Mouse (Mus musculus) CD4-positive, CD25-positive, alpha-beta regulatory T cell, adult 4 months (primary cell): ENCODE results near the gene Ethe1. TPM values are rescaled to one million over a fixed set of nuclear protein-coding genes. Genes with fewer than 3 reads are reported as not detected.

ENCODE experiments used
- ATAC-seq: one replicate; pipeline ENCODE4 v1.8.0; 2017
- polyA plus RNA-seq, 2 experiments: library from polyadenylated mRNA; unstranded; fragments of 100-300 nt; shearing (Covaris generic); gene quantifications; one replicate each; pipeline ENCODE4 v1.2.1; 2017

Gene Ethe1
- 10 to 100 TPM; 13.8 to 19.6 TPM for polyA plus RNA-seq

DNA sequence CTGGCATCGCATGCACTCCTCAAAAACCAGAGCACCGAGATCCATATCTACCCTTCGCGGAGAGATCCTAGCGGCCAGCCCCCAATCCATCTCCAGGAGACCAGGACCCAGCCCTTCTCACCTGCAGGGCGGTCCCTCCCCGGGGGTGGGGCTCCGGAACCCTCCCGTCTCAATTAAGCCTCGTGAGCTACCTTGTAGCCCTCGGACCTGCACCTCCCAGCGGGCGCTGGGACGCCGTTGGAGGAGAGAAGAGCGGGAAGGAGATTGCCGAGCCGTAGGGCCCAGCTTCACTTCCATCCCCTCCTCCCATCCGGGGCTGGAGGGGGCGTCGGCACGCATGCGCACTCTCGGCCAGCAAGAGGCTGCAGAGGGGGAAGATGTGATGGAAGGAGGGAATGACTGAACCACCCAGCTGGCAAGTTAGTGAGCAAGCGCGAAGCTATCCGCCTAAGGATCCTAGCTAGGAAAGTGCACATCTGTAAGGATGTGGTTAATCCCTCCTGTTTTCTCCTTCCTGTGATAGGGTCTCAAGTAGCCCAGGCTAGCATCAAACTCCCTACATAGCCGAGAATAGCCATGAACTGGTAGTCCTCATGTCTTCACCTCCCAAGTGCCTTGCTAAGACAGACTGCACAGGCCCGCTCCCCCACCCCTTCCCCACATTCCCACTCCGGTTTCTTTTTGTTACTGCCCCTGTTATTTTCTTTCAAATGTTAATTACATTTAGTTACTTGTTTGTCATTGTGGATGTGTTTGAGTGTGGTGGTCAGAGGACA lies at the start of gene Ethe1, which contains the start of gene Zfp575:
Ethe1 (plus strand) TSS at position 214 of the 776 bp plus-strand sequence.
Zfp575 (minus strand) TSS at position 312 of the 776 bp plus-strand sequence.
- no peak for ATAC-seq

DNA sequence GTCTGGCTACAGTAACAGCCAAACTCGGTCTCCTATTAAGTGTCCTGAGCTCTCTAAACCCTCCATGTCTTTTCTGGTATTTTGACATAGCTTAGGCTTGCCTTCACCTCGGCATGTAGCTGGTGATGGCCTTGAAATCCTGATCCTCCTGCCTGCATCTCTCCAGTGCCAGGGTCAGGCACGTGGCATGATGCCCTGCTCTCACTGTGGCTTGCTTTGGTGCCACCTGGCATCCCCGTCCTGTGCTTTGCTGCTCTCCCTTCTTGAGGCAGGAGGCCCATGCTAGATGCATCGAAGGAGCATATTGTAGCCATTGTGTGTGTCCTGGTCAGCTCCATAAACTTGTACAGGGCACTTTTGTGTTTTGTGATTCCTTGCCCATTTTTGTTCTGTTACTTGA lies 49.8 kb upstream of the Ethe1 start:
- no peak for ATAC-seq

DNA sequence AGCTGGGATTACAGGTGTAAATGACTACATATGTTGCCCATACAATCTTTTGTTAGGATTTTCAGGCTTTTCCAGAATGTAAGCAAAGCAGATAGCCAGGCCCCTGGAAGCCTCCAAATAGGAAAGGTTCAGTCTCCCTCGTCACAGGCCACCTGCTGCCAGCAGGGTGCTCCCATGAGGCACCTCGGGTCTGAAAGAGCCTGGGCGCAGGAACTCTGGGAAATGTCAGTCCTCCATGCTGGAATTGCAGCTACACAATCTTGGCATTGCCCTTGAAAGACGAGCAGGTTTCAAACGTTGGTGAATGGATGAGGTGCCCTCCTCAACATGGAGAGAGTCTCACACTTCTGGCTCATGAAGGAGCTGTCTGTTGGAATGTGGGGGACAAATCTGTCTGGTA lies 49.2 kb upstream of the Ethe1 start:
- no peak for ATAC-seq

DNA sequence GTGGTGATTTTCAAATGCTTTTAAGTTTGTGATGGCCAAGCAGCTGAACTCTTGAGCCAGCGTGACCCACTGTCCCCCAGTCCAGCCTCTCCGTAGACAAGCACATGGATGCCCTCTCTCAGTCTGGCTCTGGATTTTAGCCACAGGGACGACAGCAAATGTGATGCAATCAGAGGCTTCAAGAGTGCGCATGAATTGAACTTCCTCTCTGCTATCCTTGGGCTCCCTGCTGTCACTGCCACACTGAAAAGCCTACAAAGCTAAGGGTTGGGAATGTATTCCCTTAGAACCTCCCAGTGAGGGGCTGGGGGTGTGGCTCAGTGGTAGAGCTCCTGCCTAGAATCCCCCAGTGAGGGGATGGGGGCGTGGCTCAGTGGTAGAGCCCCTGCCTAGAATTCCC lies 48.6 kb upstream of the Ethe1 start:
- ATAC-seq: no peak

DNA sequence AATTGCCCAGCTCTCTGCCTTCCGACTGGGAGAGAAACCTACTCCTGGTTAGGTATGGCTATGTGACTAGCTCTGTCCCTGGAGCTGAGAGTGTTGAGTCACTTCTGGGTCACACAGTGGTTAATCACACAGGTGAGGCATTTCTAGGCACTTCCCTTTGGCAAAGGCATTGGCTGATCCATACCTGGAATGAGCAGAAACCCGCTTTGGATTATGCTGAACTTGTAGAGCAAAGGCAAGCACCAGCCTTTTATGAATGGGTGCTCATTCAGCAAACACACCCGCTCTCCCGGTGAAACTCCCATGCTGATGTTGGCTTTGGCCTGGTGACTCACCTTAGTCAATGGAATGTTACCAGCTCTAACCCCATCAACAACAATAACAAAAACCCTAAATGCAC lies 47.7 kb upstream of the Ethe1 start:
- no peak for ATAC-seq

DNA sequence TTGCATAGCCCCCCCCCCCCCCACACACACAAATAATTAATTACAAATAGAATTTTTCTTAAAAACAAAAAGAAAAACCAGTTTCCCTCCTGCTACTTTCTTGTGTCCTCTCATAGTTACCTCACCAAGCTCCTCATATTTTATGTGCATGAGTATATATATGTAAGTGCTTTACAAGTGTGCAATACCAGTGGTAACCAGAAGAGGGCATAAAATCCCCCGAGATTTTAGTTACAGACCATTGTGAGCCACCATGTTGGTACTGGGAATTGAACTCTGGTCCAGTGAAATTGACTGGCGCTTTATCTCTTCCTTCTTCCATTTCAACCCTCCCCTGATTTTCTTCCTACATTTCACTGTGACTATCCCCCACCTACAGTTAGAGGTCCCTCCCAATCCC lies 42.8 kb upstream of the Ethe1 start:
- ATAC-seq: no peak

DNA sequence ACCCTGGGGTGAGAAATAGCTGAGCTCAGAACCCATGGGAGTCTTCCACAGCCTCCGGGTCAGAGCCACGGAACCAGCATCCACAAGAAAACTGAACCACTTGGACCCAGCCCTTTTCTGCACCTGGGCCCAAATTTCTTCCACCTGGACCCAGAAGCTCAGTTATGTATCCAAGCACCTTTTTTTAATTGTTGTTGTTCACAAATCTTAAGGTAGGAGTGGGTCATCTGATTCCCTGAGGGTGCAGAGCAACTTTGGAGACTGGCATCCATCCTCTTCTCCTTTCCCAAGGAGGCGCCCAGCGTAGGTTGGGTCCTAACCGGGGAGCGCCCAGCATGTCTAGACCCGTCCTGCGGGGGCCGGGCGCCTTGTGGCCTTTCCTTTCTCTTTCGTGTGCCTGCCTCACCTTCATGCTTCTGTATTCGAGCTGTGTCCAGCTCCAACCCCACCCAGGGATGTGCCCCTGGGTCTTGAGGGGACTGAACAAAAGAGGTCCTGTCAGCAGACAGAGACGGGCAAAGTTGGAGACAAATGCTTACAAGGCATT lies 41.2 kb upstream of the Ethe1 start, which contains the start of the genes Pinlyp and Xrcc1:
Pinlyp (minus strand) TSS at position 51 of the 547 bp plus-strand sequence.
Xrcc1 (plus strand) TSS at position 222 of the 547 bp plus-strand sequence.
- ATAC-seq: no peak

DNA sequence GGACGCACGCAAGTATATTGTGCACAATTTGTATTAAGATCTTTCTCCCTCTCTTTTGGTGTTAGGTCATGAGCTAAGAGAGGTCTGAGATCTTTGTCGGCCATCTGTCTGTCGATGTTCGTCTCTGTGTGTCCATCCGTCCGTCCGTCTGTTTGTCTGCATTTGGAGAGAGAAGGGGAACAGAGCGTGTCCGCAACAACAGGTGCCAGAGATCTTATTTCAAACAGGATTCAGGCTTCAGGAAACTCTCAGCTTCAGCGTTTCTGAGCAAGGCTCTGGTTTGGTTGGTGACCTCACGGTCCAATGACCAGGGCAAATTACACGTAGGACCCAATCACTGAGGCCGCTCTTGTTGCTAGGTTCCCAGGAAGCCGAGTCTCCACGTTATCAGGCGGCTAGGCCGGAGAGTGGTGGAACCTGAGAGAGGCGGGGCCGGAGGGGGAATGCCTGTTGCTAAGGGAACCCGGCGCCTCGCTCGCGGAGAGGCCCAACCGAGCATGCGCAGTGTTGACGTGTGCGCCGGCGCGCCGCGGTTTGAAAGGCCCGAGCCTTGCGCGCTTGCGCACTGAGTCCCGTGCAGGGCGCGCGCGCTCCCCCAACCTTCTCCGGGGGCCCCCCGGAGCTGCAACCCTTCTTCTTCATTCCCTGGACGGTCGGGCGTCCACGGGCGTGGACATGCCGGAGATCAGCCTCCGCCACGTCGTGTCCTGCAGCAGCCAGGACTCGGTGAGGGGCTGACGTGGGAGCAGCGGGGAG lies 40.5 kb upstream of the Ethe1 start:
- ATAC-seq: peak; percentile 100

DNA sequence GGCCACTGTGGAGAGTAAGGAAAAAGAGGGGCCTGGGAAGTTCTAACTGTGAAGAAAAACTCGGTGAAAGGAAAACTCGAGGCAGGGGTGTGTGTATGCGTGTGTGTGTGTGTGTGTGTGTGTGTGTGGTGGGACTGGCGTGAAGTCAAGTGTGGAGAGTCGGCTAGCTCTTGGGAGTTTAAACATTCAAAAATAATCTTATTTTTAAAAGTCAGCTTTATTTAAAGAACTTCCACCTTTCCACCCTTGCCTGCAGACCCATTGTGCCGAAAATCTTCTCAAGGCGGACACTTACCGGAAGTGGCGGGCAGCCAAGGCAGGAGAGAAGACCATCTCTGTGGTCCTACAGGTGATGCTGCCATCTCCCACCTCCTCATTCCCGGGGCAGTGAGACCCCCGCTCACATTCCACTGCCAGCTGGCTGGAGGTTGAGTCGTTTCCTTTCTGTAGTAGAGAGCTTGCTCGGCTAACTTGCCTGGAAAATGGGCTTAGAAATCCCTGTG lies 39.8 kb upstream of the Ethe1 start:
- no peak for ATAC-seq

DNA sequence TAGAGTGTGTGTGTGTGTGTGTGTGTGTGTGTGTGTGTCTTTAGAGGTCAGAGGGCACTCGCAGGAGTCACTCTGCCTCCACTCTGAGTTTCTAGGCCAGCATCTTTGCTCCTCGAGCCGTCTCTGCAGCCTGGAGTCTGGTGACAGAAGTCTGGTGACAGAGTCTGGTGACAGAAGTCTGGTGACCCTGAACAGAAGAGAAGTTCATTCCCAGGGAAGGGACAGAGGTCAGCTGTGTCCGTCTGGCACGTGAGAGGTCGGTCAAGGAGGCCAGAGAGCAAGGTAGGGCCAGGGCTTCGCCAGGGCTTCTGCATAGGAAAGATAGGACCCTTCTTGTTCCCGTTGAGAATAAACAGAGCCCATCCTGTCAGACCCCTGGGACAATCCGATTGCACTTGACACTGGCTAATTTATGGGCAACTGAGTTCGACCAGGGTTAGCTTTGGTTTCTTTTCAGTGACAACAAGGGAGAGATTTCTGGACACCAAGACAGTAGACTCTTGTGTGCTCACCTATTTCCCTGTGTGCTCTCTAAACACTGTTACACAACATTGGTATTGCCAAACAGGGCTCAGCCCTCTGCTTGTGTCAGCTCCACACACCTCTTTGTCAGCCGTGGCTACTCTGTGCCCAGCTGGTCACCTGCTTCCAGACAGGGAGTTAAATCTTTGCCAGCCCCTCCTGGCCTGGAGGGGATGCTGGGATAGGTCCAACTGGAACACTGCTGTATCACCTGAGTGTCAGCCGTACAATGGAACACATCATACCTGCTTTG lies 35.2 kb upstream of the Ethe1 start:
- ATAC-seq: no peak

DNA sequence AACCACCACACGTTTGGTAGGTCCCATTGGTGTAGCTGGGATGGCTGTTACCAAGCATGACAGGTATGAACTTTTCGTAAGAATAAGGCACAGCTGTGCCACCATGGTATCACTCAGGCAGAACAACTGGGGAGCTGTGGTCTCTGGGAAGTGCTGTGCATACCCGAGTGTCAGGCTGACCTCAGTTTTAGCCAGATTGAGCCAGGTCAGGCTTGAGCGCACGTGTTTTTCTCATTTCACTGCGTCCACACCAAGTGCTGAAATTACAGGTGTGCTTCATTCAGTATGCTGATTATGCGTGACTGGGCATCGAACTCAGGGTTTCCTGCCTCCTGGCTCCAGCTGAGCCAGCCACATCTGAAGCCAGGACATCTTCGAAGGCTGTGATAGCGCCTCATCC lies 31.6 kb upstream of the Ethe1 start:
- ATAC-seq: no peak

DNA sequence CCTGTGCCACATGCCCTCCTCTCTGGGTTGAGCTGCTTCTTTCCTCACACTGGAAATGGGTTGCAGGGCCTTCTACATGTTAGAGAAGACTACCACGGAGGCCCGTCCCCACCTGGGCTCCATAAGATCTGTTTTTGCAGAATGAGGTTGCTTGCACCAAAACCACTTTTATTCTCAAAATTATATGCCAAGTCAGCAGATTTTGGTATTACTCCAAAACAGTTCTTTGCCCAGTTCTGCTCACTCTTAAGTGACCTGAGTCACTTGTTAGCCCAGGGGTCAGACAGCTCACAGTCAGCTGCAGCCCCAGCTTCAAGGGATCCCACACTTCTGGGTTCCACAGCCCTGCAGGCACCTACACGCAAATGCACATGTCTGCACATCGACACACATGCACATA lies 25.9 kb upstream of the Ethe1 start:
- ATAC-seq: no peak

DNA sequence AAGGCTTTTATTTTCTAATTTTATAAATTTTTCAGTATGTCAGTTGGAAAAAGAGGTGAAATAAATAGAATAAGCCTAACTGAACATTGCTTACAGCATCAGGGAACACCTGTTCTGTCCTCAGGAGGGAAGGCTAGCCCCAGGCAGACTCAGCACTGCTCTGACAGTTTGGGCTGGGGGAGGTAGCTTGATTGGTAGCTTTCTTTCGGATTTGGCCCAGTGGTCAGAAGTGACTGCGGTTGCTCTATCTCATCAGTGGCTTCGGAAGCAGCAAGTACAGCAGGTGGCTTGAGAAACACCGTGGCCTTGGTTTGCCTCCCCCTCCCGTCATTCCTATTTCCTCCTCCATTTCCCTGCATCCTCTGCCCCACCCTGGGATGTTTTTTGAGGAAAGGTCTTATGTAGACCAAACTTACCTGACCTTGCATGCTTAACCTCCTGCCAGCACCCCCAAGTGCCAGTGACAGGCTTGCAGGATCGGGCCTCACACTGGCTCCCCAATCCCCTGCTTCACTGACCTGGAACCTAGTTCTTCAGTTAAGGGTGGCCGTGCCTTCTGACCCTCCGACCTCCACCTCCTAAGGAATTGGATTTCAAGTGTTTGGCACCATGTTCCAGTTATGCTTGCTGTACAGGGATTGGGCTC lies 24.0 kb upstream of the Ethe1 start:
- no peak for ATAC-seq

DNA sequence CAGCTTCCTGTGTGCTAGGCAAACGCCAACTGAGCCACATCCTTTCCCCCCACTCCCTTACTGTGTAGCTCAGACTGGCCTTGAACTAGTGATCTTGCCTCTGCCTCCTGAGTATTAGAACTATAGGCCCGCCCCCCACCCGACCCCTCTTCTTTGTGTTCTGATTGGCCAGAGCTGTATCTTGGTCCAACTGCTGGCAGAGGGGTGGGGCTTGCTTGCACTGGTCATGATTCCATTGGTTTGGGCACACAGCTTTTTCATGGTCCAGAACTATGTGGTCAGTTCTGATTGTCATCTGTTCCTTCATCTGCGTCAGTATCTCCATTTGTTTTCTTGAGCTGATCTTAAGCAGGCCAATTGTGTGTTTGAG lies 23.5 kb upstream of the Ethe1 start:
- no peak for ATAC-seq

DNA sequence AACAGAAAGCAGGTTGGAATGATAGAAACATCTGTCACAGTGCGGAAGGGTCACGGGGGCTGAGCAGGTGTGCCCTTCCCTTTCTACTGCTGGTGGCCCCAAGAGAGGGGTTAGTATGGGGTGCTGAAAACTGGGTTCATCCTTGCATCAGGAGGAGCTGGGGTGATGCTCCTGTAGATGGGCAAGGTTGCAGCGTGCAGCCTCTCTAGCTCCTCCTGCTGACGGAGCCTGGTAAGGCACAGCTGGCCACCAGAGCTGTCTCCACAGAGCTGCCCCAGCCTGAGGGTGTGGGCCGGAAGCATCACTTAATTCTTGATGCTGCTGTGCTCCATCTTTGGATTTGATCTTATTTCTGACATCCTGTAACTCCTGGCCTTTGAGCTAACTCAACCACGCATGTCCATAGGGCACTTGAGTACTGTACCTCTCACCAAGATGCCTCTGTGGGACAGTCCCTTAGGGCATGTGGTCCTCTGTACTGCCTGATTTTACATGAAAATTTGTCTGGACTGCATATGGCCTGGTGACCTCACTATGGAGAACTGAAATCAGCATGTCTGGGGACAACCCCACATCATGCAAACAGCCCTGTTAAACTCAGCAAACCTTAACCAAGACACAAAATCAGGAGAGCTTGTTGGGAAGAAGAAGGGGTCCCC lies 22.6 kb upstream of the Ethe1 start:
- ATAC-seq: peak; percentile 86

DNA sequence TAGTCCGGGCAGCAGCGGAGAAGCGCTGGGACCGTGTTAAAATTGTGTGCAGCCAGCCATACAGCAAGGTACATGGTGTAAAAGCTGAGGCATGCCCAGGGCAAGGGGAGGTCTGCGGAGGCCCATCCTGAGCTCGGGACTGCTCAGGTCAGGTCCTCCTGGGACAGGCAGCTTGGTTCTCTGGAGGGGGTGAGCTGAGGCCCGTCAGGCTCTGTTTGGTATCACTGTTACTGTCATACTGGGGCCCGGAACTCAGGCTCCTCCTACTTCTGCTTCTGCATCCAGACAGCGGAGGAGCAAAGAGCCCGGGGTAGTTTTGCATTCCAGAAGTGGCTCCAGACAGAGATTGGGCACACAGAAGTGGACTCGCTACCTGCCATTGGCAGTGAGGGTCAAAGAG lies 21.7 kb upstream of the Ethe1 start:
- no peak for ATAC-seq

DNA sequence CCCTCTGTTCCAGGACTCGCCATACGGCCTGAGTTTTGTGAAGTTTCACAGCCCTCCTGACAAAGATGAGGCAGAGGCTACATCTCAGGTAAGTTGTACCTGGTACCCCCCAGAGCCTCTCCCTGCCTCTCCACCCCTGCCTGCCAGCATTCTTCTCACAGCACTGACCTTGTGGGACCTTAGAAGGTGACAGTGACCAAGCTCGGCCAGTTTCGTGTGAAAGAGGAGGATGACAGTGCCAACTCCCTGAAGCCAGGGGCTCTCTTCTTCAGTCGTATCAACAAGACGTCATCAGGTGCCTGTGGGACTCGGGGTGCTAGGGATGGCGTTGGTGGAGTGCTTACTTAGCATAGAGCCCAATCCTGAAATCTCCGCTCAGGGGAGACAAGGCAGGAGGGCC lies 21.1 kb upstream of the Ethe1 start:
- ATAC-seq: no peak

DNA sequence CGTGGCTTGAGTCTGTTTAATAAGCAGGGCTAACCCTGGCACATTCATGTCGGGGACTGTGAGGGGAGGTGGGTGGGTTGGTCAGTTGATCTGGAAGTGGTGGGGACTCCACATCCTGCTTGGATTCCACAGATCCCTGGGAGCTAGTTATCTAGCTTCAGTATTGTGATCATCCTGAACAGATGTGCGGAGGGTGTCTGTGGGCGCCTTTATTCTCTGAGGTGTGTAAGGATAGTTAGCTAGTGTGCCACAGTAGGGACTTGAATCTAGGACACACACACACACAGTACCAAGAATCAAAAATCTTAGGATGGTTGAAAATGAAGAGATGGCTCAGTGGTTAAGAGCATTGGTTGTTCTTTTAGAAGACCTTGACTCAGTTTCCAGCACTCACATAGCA lies 18.8 kb upstream of the Ethe1 start:
- no peak for ATAC-seq

DNA sequence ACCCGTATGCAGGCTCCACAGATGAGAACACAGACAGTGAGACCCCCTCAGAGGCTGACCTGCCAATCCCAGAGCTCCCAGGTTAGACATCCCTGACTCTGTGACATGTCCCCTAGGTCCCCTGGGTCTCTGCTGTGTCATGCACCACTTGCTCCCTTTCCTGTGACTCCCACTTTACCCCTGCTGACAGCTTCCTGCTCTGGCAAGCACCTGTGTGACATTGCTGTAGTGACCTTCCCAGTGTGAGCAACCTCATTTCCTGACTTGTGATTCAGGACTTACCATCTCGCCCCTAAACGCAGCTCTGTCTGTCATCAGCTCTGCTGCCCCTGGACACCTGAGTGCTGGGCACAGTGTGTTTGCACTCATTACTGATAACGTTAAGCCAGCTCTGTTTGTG lies 16.3 kb upstream of the Ethe1 start:
- no peak for ATAC-seq

DNA sequence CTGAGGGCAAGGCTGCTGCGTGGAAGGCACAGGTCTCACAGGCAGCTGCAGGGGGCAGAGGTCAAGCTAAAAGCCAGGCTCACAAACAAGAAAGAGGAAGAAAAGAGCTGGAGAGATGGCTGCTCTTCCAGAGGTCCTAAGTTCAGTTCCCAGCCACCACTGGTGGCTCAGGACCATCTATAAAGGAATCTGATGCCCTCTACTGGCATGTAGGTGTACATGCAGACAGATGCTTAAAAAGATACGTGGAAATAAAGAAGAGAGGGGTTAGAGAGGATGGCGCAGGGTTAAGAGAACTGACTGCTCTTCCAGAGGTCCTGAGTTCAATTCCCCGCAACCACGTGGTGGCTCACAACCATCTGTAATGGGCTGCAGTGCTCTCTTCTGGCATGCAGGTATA lies 14.9 kb upstream of the Ethe1 start:
- no peak for ATAC-seq

DNA sequence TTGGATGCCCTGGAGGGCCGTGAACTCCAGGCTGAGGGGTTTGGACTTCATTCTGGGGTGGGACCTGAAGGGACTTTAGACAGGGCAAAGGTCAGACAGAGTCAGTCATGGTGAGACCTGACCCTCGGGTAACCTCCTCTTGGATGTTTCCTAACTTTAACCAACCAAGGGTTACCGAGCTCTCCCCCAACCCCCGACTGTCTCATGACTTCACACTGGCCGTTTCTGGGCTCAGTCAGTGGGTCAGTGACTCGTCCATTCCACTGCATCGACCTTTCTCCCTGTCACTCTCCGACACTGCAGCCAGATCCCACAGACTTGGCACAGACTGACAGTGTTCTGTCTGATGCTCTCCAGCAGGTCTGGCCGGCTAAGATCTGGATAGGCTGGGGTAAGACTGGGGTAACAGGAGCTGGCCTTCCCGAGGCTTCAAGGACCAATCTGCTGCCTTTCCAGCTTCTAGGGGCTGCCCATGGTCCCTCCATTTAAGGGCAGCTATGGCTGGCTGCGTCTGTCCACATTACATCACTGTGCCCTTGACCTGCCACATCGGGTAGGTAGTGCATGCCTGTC lies 13.0 kb upstream of the Ethe1 start:
- no peak for ATAC-seq
